Mouse (Mus musculus) forebrain, postnatal 0 days (tissue): ENCODE measurements around the gene Nat9. TPM values are rescaled to one million over a fixed set of nuclear protein-coding genes. Genes with fewer than 3 reads are reported as not detected.
A peak's percentile ranks its signal among the peaks of the same experiment; 100 is the strongest.

Experiments
- ATAC-seq: fragments of 200-750 bp; cut with Nextera tagmentation; 2 replicates; pipeline ENCODE4 v1.8.0; 2017; ENCODE audit warnings: mild to moderate bottlenecking, moderate library complexity
- DNase-seq: peaks from one replicate; pipeline ENCODE4 v3.0.0-alpha.2; 2015
- H3K27ac ChIP-seq: fragments of 300-500 bp; sonication (generic); 2 replicates; pipeline ENCODE4 v1.5.1; 2014; ENCODE audit warnings: low read depth, mild to moderate bottlenecking, antibody characterized with exemption, low read length, moderate library complexity, mixed read lengths
- H3K27me3 ChIP-seq: fragments of 300-500 bp; sonication (generic); 2 replicates; pipeline ENCODE4 v1.6.1; 2014; ENCODE audit warnings: mild to moderate bottlenecking, low read length, mixed read lengths; ENCODE audit not compliant: insufficient read depth
- H3K36me3 ChIP-seq: fragments of 300-500 bp; sonication (generic); 2 replicates; pipeline ENCODE4 v1.6.1; 2014; ENCODE audit warnings: mild to moderate bottlenecking, moderate library complexity; ENCODE audit not compliant: insufficient read depth
- H3K4me1 ChIP-seq: fragments of 300-500 bp; sonication (generic); 2 replicates; pipeline ENCODE4 v1.6.1; 2014; ENCODE audit warnings: antibody characterized with exemption; ENCODE audit not compliant: insufficient read depth
- H3K4me2 ChIP-seq: fragments of 300-500 bp; sonication (generic); 2 replicates; pipeline ENCODE4 v1.6.1; 2014; ENCODE audit warnings: low read depth, mild to moderate bottlenecking, moderate library complexity
- H3K4me3 ChIP-seq: fragments of 300-500 bp; sonication (generic); 2 replicates; pipeline ENCODE4 v1.5.1; 2014; ENCODE audit warnings: low read depth, low read length, mixed read lengths
- H3K9ac ChIP-seq: fragments of 300-500 bp; sonication (generic); 2 replicates; pipeline ENCODE4 v1.6.1; 2014; ENCODE audit warnings: mild to moderate bottlenecking
- H3K9me3 ChIP-seq: fragments of 300-500 bp; sonication (generic); 2 replicates; pipeline ENCODE4 v1.6.1; 2016; ENCODE audit warnings: low read length
- CTCF ChIP-seq: sonication (generic); IDR thresholded peaks from 2 replicates; pipeline ENCODE4 v1.5.1; 2016; ENCODE audit warnings: antibody characterized with exemption, control low read depth, low read depth
- WGBS: fragments of 180-500 bp; shearing (Covaris S2); extraction: QIAGEN DNeasy Blood & Tissue Kit; methylation state at CpG from one replicate; pipeline ENCODE4 v1.1.7; 2014; 5-methylcytosine and 5-hydroxymethylcytosine counted together
- polyA plus RNA-seq: library from polyadenylated mRNA; unstranded; fragments of >200 nt; fragmentation: Nextera tagmentation; extraction: Ambion mirVana; gene quantifications from 2 replicates; pipeline ENCODE4 v1.2.1, GENCODE M21; 2015
- total RNA-seq: library from RNA; depleted of rRNA; stranded (reverse); fragments of >200 nt; gene quantifications from 2 replicates; pipeline ENCODE4 v1.2.3, GENCODE M21; 2014

Gene Nat9
- total and polyA plus RNA-seq, 2 experiments from 2014 or later = 18.6 to 19.2 TPM

DNA sequence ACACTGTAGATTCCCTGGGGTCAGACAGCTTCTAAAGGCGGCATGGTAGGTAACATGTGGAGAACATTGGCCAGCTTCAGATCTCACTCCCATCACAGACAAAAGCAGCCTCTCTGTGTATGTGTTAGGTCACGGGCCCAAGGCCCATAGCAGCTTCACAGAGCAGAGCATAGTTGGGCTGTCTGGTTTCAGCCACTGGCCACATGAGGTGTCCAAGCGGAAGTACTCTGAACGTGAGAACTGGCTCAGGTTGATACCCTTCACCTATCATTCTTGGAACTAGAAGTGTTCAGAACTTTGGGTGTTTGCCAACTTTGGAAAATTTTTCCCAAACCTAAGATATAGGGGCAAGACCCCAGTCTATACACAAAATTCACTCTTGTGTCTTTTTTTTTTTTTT lies 18.2 kb downstream of the Nat9 start:
- peaks cover 13% of the 10 kb centered on the region for H3K27me3 ChIP-seq
- ATAC-seq (no peak), DNase-seq (no peak)
- H3K9me3 ChIP-seq = no peaks in the 10 kb centered on the region
- no peak for TF ChIP-seq CTCF
- H3K36me3 ChIP-seq = no peaks in the 10 kb centered on the region
- H3K27ac ChIP-seq = no peak overlapping the region
- WGBS = 90% methylated on average over 4 of the region's 4 CpGs
- no peaks in the 10 kb centered on the region; the same call in 1 of the 2 replicates for H3K4me1 ChIP-seq
- no peak overlapping the region for H3K9ac ChIP-seq
- no peak overlapping the region for H3K4me3 ChIP-seq
- H3K4me2 ChIP-seq = no peak overlapping the region

DNA sequence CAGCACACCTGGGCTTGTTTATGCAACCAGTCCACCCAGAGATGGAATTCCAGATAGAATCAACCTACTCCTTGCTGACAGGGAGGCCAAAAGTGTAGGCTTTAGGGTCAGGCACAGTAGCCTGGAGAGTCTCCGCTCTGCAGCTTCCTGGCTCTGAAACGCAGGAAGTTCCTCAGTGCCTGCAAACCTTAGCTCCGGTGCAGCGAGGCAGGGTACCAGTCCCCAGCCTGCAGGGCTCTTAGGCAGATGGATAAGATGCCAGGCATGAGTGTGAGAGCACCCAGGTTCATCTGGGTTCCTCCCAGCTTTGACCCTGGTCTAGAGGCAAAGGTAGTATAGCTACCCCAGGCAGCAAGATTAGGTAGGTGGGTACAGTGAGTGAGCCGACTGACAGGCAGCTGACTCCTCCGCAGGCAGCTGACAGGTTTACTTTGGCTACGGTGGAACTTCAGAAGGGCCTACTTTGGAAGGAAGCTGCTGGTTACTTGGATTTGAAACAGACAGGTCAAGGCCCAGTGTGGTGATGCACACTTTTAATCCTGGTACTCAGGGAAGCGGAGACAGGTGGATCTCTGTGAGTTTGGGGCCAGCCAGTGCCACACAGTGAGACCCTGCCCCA lies 19.9 kb downstream of the Nat9 start:
- Histone ChIP-seq H3K27me3 (peaks cover 18% of the 10 kb centered on the region), H3K4me3 (no peak overlapping the region), H3K36me3 (no peaks in the 10 kb centered on the region), H3K27ac (no peak overlapping the region), H3K4me1 (no peaks in the 10 kb centered on the region; the same call in 1 of the 2 replicates), H3K9ac (no peak overlapping the region), H3K9me3 (no peaks in the 10 kb centered on the region), H3K4me2 (no peak overlapping the region)
- no peak for DNase-seq
- no peak for TF ChIP-seq CTCF
- WGBS = 87% methylated on average over 8 of the region's 8 CpGs
- no peak for ATAC-seq

DNA sequence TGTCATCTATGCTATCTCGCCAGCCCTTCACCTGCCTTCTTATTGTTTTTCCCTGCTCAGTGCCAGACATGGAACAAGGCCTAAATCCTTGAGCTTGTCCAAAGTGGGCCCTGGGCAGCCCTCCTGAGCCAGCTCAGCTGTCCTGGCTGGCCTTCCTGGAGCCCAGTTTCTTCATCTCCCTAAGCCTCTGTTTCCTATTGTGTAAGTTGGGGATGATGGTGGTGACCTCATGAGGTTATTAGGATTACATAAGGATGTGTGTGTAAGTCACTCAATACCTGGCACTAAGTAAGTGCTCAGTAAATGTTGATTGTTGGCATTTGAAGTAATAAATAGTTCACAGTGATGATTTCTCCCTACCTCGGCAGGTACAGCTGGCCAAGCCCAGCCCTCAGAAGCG lies 20.9 kb downstream of the Nat9 start:
- peaks cover 18% of the 10 kb centered on the region for H3K27me3 ChIP-seq
- no peak overlapping the region for H3K9ac ChIP-seq
- no peak for ATAC-seq

DNA sequence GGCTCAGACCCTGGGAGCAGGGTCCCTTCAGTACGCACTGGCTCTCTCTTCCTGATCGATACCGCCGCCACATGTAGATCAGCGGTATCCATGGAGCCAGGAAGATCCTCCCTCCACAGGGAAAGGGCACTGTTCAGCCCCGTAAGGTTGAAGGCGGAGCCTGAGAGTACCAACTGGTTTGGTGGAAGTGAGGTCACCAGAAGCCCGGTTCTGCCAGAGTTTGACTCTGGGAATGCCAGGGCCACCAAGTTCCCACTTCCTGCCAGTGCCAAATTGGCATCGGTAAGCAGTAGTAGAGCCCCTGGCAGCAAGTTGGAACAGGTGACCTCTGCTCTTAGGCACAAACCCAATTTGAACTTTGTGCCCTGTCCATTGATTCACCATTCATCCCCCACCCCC lies 22.7 kb downstream of the Nat9 start:
- Histone ChIP-seq H3K4me2 (peak overlapping the region; percentile 73), H3K4me1 (no peaks in the 10 kb centered on the region; the same call in 1 of the 2 replicates), H3K27me3 (peaks cover 18% of the 10 kb centered on the region), H3K36me3 (no peaks in the 10 kb centered on the region), H3K4me3 (peak overlapping the region; percentile 56), H3K9ac (no peak overlapping the region), H3K9me3 (no peaks in the 10 kb centered on the region), H3K27ac (no peak overlapping the region)
- no peak for TF ChIP-seq CTCF
- DNase-seq = peak; percentile 48
- no peak for ATAC-seq
- WGBS = 6% methylated on average over 9 of the region's 9 CpGs

More for the DNA sequence above, 20.9 kb downstream of the Nat9 start:
- Histone ChIP-seq H3K4me1 (no peaks in the 10 kb centered on the region; the same call in 1 of the 2 replicates), H3K4me3 (no peak overlapping the region), H3K36me3 (no peaks in the 10 kb centered on the region), H3K27ac (no peak overlapping the region), H3K4me2 (no peak overlapping the region), H3K9me3 (no peaks in the 10 kb centered on the region)
- 91% methylated on average over 3 of the region's 3 CpGs for WGBS
- no peak for DNase-seq
- TF ChIP-seq CTCF = no peak

DNA sequence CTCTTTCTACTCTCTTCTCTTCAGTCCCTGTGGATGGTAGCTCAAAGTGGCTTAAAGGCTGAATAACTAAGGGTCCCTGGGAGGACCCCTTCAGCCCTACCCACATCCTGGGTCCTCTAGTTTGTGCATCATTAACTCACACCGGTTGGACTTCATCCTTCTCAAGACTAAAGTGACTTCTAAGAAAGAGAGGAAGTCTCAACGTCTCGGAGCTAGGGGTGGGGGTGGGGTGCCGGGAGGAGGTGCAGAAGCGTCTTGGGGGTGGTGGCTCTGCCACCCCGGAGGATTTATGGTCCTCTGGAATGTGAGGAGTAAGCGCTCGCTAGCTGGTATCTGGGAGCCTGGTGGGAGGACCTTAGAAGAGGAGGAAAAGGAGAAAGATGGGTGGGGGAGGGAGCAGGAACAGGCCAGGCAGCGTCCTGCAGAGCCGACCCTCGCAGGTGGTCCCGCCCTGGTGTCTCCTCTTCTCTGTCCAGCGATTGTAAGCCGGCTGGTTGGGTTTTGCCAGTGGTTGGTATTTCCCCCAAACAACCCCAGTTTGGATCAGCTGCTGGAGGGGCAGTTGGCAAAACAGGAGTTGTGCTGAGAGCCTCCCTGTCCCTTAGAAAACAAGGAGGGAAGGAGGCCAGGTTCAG lies 23.2 kb downstream of the Nat9 start:
- no peak for ATAC-seq
- no peaks in the 10 kb centered on the region for H3K36me3 ChIP-seq
- no peaks in the 10 kb centered on the region; the same call in 1 of the 2 replicates for H3K4me1 ChIP-seq
- peak overlapping the region; percentile 56 for H3K4me3 ChIP-seq
- peaks cover 18% of the 10 kb centered on the region for H3K27me3 ChIP-seq
- H3K9ac ChIP-seq = peak overlapping the region; percentile 51
- WGBS = 2% methylated on average over 14 of the region's 14 CpGs
- H3K27ac ChIP-seq = no peak overlapping the region
- H3K4me2 ChIP-seq = peak overlapping the region; percentile 73
- TF ChIP-seq CTCF = no peak
- DNase-seq = no peak
- H3K9me3 ChIP-seq = no peaks in the 10 kb centered on the region

DNA sequence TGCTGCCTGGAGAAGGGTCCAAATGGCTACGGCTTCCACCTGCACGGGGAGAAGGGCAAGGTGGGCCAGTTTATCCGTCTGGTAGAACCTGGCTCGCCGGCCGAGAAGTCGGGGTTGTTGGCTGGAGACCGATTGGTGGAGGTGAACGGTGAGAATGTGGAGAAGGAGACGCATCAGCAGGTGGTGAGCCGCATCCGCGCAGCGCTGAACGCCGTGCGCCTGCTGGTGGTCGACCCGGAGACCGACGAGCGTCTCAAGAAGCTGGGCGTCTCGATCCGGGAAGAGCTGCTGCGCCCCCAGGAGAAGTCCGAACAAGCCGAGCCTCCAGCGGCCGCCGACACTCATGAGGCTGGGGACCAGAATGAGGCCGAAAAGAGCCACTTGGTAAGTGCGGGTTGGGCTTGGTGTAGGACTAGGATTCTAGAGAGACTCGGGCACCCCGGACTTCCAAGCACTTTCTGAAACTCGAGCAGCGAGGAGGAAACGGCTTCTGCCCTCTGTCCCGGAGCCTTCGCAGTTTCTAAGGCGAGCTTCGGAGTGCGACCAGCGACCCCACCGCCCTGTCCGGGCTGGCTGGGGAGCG lies 24.0 kb downstream of the Nat9 start:
- DNase-seq = peak; percentile 52
- Histone ChIP-seq H3K36me3 (no peaks in the 10 kb centered on the region), H3K27me3 (peaks cover 18% of the 10 kb centered on the region), H3K4me1 (no peaks in the 10 kb centered on the region; the same call in 1 of the 2 replicates), H3K27ac (peak overlapping the region; percentile 48), H3K9ac (peak overlapping the region; percentile 51), H3K4me3 (peak overlapping the region; percentile 56), H3K9me3 (no peaks in the 10 kb centered on the region), H3K4me2 (peak overlapping the region; percentile 73)
- peak; percentile 52 for TF ChIP-seq CTCF
- peak; percentile 49; the same call in 1 of the 2 replicates for ATAC-seq
- WGBS = 2% methylated on average over 47 of the region's 47 CpGs
